Mouse (Mus musculus): ENCODE measurements around the gene Gp2. TPM values are rescaled to one million over a fixed set of nuclear protein-coding genes. Genes with fewer than 3 reads are reported as not detected.

Gene Gp2
- 0.47 TPM for total RNA-seq (2023)

GRCm38 (mm10) chr7:119459185-119459584, at the start of gene Gp2:
Gene Gp2, minus strand, starts transcription at chr7:119459285.

GRCm38 (mm10) chr7:119479256-119479655, 20.2 kb upstream of the Gp2 start, which contains the start of gene Umod:
Gene Umod, minus strand, starts transcription at chr7:119479282.

Other genes with a start within 250 kb of the Gp2 start
- not detected for gene Umod, start 20.0 kb upstream of the Gp2 start, total RNA-seq (2023)
- not detected for gene Acsm5, start 60.2 kb upstream of the Gp2 start, total RNA-seq (2023)
- gene Pdilt, start 64.2 kb upstream of the Gp2 start, total RNA-seq (2023) = not detected
- not detected for gene Acsm2, start 95.1 kb upstream of the Gp2 start, total RNA-seq (2023)
- gene Acsm1, start 147.7 kb upstream of the Gp2 start, total RNA-seq (2023) = not detected
- not detected for gene Acsm4, start 230.7 kb upstream of the Gp2 start, total RNA-seq (2023)